Mouse (Mus musculus) hindbrain, embryonic 11.5 days (tissue): ENCODE measurements around the gene Gm20379. TPM values are rescaled to one million over a fixed set of nuclear protein-coding genes. Genes with fewer than 3 reads are reported as not detected.

Source experiments
- ATAC-seq: fragments of 200-750 bp; cut with Nextera tagmentation; 2 replicates; pipeline ENCODE4 v1.8.0; 2017; ENCODE audit warnings: mild to moderate bottlenecking, moderate TSS enrichment, moderate library complexity; ENCODE audit not compliant: low FRiP score
- DNase-seq: peaks from one replicate; pipeline ENCODE4 v3.0.0-alpha.2; 2015; ENCODE audit warnings: low spot score
- H3K27ac ChIP-seq: fragments of 300-500 bp; sonication (generic); 2 replicates; pipeline ENCODE4 v1.5.1; 2014; ENCODE audit warnings: mild to moderate bottlenecking, low read depth, low read length
- H3K27me3 ChIP-seq: fragments of 300-500 bp; sonication (generic); 2 replicates; pipeline ENCODE4 v1.6.1; 2014; ENCODE audit warnings: mild to moderate bottlenecking, low read length, moderate library complexity, mixed read lengths; ENCODE audit not compliant: control insufficient read depth, insufficient read depth
- H3K36me3 ChIP-seq: fragments of 300-500 bp; sonication (generic); 2 replicates; pipeline ENCODE4 v1.6.1; 2014; ENCODE audit warnings: mild to moderate bottlenecking, low read length, moderate library complexity, mixed read lengths; ENCODE audit not compliant: control insufficient read depth, insufficient read depth
- H3K4me1 ChIP-seq: fragments of 300-500 bp; sonication (generic); replicated peaks from 2 replicates; pipeline ENCODE4 v1.6.1; 2014; ENCODE audit warnings: low read length, mixed read lengths; ENCODE audit not compliant: control insufficient read depth, insufficient read depth
- H3K4me2 ChIP-seq: fragments of 300-500 bp; sonication (generic); replicated peaks from 2 replicates; pipeline ENCODE4 v1.6.1; 2014; ENCODE audit warnings: mild to moderate bottlenecking, low read depth, low read length
- H3K4me3 ChIP-seq: fragments of 300-500 bp; sonication (generic); 2 replicates; pipeline ENCODE4 v1.5.1; 2014; ENCODE audit warnings: low read depth, low read length
- H3K9ac ChIP-seq: fragments of 300-500 bp; sonication (generic); 2 replicates; pipeline ENCODE4 v1.6.1; 2014; ENCODE audit warnings: low read depth, low read length
- H3K9me3 ChIP-seq: fragments of 300-500 bp; sonication (generic); 2 replicates; pipeline ENCODE4 v1.6.1; 2016; ENCODE audit warnings: low read length; ENCODE audit not compliant: control insufficient read depth
- whole genome bisulfite sequencing: fragments of 180-500 bp; shearing (Covaris S2); extraction: QIAGEN DNeasy Blood & Tissue Kit; methylation state at CpG from one replicate; pipeline ENCODE4 v1.1.7; 2014; 5-methylcytosine and 5-hydroxymethylcytosine counted together
- polyA plus RNA-seq: library from polyadenylated mRNA; unstranded; fragments of >200 nt; fragmentation: Nextera tagmentation; extraction: Ambion mirVana; gene quantifications from 2 replicates; pipeline ENCODE4 v1.2.1, GENCODE M21; 2014

The Gm20379 gene
- polyA plus RNA-seq, 1 experiment from 2014 or later, result 1.1 TPM

- Histone ChIP-seq H3K27ac (no peak overlapping the region), H3K4me1 (no peaks in the 10 kb centered on the region), H3K27me3 (no peaks in the 10 kb centered on the region), H3K4me3 (no peak overlapping the region), H3K9me3 (no peaks in the 10 kb centered on the region), H3K4me2 (no peak overlapping the region), H3K9ac (no peak overlapping the region), H3K36me3 (no peaks in the 10 kb centered on the region)
- 97% methylated on average over 4 of the region's 4 CpGs for WGBS
- ATAC-seq (no peak), DNase-seq (no peak)
Measured at GRCm38 (mm10) chr13:92296490-92296889, 9.3 kb upstream of the Gm20379 start.

- H3K36me3 ChIP-seq, result no peaks in the 10 kb centered on the region
- no peak for DNase-seq
- no peaks in the 10 kb centered on the region for H3K27me3 ChIP-seq
- no peak overlapping the region for H3K4me2 ChIP-seq
- H3K4me3 ChIP-seq, result no peak overlapping the region
- 88% methylated on average over 2 of the region's 2 CpGs for WGBS
- H3K9ac ChIP-seq, result no peak overlapping the region
- no peak for ATAC-seq
- H3K4me1 ChIP-seq, result no peaks in the 10 kb centered on the region
- H3K27ac ChIP-seq, result no peak overlapping the region
- H3K9me3 ChIP-seq, result no peaks in the 10 kb centered on the region
Measured at GRCm38 (mm10) chr13:92297021-92297420, 8.8 kb upstream of the Gm20379 start.

GRCm38 (mm10) chr13:92299522-92299921, 6.3 kb upstream of the Gm20379 start:
- H3K4me3 ChIP-seq, result no peak overlapping the region

GRCm38 (mm10) chr13:92301754-92302153, 4.0 kb upstream of the Gm20379 start:
- DNase-seq, result no peak
- Histone ChIP-seq H3K27ac (no peak overlapping the region), H3K9me3 (no peaks in the 10 kb centered on the region), H3K36me3 (no peaks in the 10 kb centered on the region), H3K27me3 (no peaks in the 10 kb centered on the region), H3K4me1 (no peaks in the 10 kb centered on the region), H3K4me3 (no peak overlapping the region), H3K9ac (no peak overlapping the region), H3K4me2 (no peak overlapping the region)
- WGBS, result 82% methylated on average over 4 of the region's 4 CpGs
- ATAC-seq, result no peak

More at GRCm38 (mm10) chr13:92299522-92299921, 6.3 kb upstream of the Gm20379 start:
- no peak for DNase-seq
- ATAC-seq, result no peak
- Histone ChIP-seq H3K9me3 (no peaks in the 10 kb centered on the region), H3K4me2 (no peak overlapping the region), H3K27me3 (no peaks in the 10 kb centered on the region), H3K27ac (no peak overlapping the region), H3K36me3 (no peaks in the 10 kb centered on the region), H3K9ac (no peak overlapping the region), H3K4me1 (no peaks in the 10 kb centered on the region)
- WGBS, result 76% methylated on average over 1 of the region's 1 CpGs

- no peak overlapping the region for H3K4me3 ChIP-seq
- no peaks in the 10 kb centered on the region for H3K9me3 ChIP-seq
- no peaks in the 10 kb centered on the region for H3K36me3 ChIP-seq
- H3K4me1 ChIP-seq, result no peaks in the 10 kb centered on the region
- H3K27ac ChIP-seq, result no peak overlapping the region
- no peak overlapping the region for H3K9ac ChIP-seq
- 88% methylated on average over 4 of the region's 4 CpGs for WGBS
- DNase-seq (no peak), ATAC-seq (no peak)
- H3K27me3 ChIP-seq, result no peaks in the 10 kb centered on the region
- H3K4me2 ChIP-seq, result no peak overlapping the region
Measured at GRCm38 (mm10) chr13:92302466-92302865, 3.3 kb upstream of the Gm20379 start.

GRCm38 (mm10) chr13:92303062-92303948, 2.5 kb upstream of the Gm20379 start:
- Histone ChIP-seq H3K9ac (no peak overlapping the region), H3K4me3 (no peak overlapping the region), H3K27me3 (no peaks in the 10 kb centered on the region), H3K36me3 (no peaks in the 10 kb centered on the region), H3K9me3 (no peaks in the 10 kb centered on the region), H3K27ac (no peak overlapping the region), H3K4me2 (no peak overlapping the region), H3K4me1 (no peaks in the 10 kb centered on the region)
- ATAC-seq (no peak), DNase-seq (no peak)
- WGBS, result 88% methylated on average over 8 of the region's 8 CpGs

- Histone ChIP-seq H3K27me3 (no peaks in the 10 kb centered on the region), H3K9me3 (no peaks in the 10 kb centered on the region), H3K4me3 (no peak overlapping the region), H3K27ac (no peak overlapping the region), H3K4me1 (no peaks in the 10 kb centered on the region), H3K9ac (no peak overlapping the region), H3K36me3 (0 out of 2 replicates have a peak, but pooled peaks cover 2% of the 10 kb centered on the region), H3K4me2 (no peak overlapping the region)
- ATAC-seq (no peak), DNase-seq (no peak)
- 97% methylated on average over 5 of the region's 5 CpGs for WGBS
Measured at GRCm38 (mm10) chr13:92304291-92304690, 1.5 kb upstream of the Gm20379 start.

- no peak overlapping the region for H3K27ac ChIP-seq
- H3K4me1 ChIP-seq, result no peaks in the 10 kb centered on the region
- DNase-seq (no peak), ATAC-seq (no peak)
- no peaks in the 10 kb centered on the region for H3K36me3 ChIP-seq
- H3K9ac ChIP-seq, result no peak overlapping the region
- H3K4me3 ChIP-seq, result no peak overlapping the region
- no peak overlapping the region for H3K4me2 ChIP-seq
- H3K27me3 ChIP-seq, result no peaks in the 10 kb centered on the region
- H3K9me3 ChIP-seq, result no peaks in the 10 kb centered on the region
- 94% methylated on average over 5 of the region's 5 CpGs for WGBS
Measured at GRCm38 (mm10) chr13:92314613-92315012, 8.8 kb downstream of the Gm20379 start.

GRCm38 (mm10) chr13:92320770-92321169, 15.0 kb downstream of the Gm20379 start:
- ATAC-seq, result no peak
- H3K27me3 ChIP-seq, result no peaks in the 10 kb centered on the region
- WGBS, result 90% methylated on average over 5 of the region's 5 CpGs
- no peaks in the 10 kb centered on the region for H3K9me3 ChIP-seq
- no peaks in the 10 kb centered on the region for H3K36me3 ChIP-seq
- H3K27ac ChIP-seq, result no peak overlapping the region
- no peaks in the 10 kb centered on the region for H3K4me1 ChIP-seq
- no peak overlapping the region for H3K9ac ChIP-seq
- no peak overlapping the region for H3K4me3 ChIP-seq
- DNase-seq, result no peak
- H3K4me2 ChIP-seq, result no peak overlapping the region
